Mouse (Mus musculus) heart, embryonic 16.5 days (tissue): ENCODE measurements around the gene 4931409K22Rik. TPM values are rescaled to one million over a fixed set of nuclear protein-coding genes. Genes with fewer than 3 reads are reported as not detected.

ENCODE experiments used
- ATAC-seq: fragments of 200-750 bp; cut with Nextera tagmentation; replicated peaks from 2 replicates; pipeline ENCODE4 v1.8.0; 2017; ENCODE audit warnings: moderate number of reproducible peaks; ENCODE audit not compliant: insufficient read depth, low FRiP score; ENCODE audit errors: extremely low read depth
- H3K27ac ChIP-seq: fragments of 300-500 bp; sonication (generic); 2 replicates; pipeline ENCODE4 v1.5.1; 2014; ENCODE audit warnings: mild to moderate bottlenecking, low read length, control low read depth, moderate library complexity
- H3K27me3 ChIP-seq: fragments of 300-500 bp; sonication (generic); 2 replicates; pipeline ENCODE4 v1.6.1; 2014; ENCODE audit warnings: low read length, mixed read lengths; ENCODE audit not compliant: control insufficient read depth, insufficient read depth
- H3K36me3 ChIP-seq: fragments of 300-500 bp; sonication (generic); 2 replicates; pipeline ENCODE4 v1.6.1; 2014; ENCODE audit not compliant: control insufficient read depth, insufficient read depth
- H3K4me1 ChIP-seq: fragments of 300-500 bp; sonication (generic); 2 replicates; pipeline ENCODE4 v1.6.1; 2014; ENCODE audit warnings: low read length, mixed read lengths; ENCODE audit not compliant: control insufficient read depth, insufficient read depth
- H3K4me2 ChIP-seq: fragments of 300-500 bp; sonication (generic); 2 replicates; pipeline ENCODE4 v1.6.1; 2014; ENCODE audit warnings: low read depth, mild to moderate bottlenecking, control low read depth, low read length
- H3K4me3 ChIP-seq: fragments of 300-500 bp; sonication (generic); 2 replicates; pipeline ENCODE4 v1.5.1; 2014; ENCODE audit warnings: mild to moderate bottlenecking, control low read depth, low read length
- H3K9ac ChIP-seq: fragments of 300-500 bp; sonication (generic); 2 replicates; pipeline ENCODE4 v1.6.1; 2014; ENCODE audit warnings: low read length, control low read depth
- H3K9me3 ChIP-seq: fragments of 300-500 bp; sonication (generic); replicated peaks from 2 replicates; pipeline ENCODE4 v1.6.1; 2016; ENCODE audit warnings: low read length; ENCODE audit not compliant: control insufficient read depth
- WGBS: fragments of 180-500 bp; shearing (Covaris S2); extraction: QIAGEN DNeasy Blood & Tissue Kit; methylation state at CpG from one replicate; pipeline ENCODE4 v1.1.7; 2014; 5-methylcytosine and 5-hydroxymethylcytosine counted together
- polyA plus RNA-seq: library from polyadenylated mRNA; unstranded; fragments of >200 nt; fragmentation: Nextera tagmentation; extraction: Ambion mirVana; gene quantifications from 2 replicates; pipeline ENCODE4 v1.2.1, GENCODE M21; 2015

Gene 4931409K22Rik
- polyA plus RNA-seq, 1 experiment from 2014 or later: not detected

- H3K27me3 ChIP-seq: peaks cover 76% of the 10 kb centered on the region
- H3K27ac ChIP-seq: no peak overlapping the region
- H3K4me3 ChIP-seq: peak overlapping the region; percentile 56
- no peak overlapping the region for H3K9ac ChIP-seq
- peak overlapping the region; percentile 81; the same call in 1 of the 2 replicates for H3K4me2 ChIP-seq
- H3K4me1 ChIP-seq: peaks cover 11% of the 10 kb centered on the region
- ATAC-seq: no peak
- H3K36me3 ChIP-seq: no peaks in the 10 kb centered on the region
- H3K9me3 ChIP-seq: no peaks in the 10 kb centered on the region
- WGBS: 5% methylated on average over 34 of the region's 34 CpGs
These were observed 31.0 kb downstream of the 4931409K22Rik start for GRCm38 (mm10) chr5:24525360-24526189.

DNA sequence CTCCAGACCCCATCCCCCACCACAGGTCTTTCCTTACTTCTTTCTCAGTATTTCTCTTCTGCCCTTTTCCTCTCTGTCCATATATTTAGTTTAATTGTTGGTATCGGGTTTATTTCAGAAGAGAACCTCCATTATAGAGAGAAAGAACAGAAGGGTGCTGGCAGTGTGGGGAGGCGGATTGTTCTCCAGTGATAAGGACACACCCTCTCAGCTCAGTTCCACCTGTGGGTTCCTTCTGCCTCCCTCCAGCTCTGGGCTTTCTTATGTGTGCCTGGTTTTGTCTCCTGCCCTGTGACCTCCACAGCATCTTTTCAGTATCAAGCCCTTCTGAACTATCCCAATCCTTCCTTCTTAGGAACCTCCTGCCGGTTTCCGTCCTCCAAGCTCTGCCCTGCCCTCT, 32.1 kb downstream of the 4931409K22Rik start:
- no peak for ATAC-seq
- H3K4me1 ChIP-seq: peaks cover 11% of the 10 kb centered on the region
- no peak overlapping the region for H3K4me2 ChIP-seq
- no peaks in the 10 kb centered on the region for H3K9me3 ChIP-seq
- H3K4me3 ChIP-seq: no peak overlapping the region
- H3K27me3 ChIP-seq: peaks cover 73% of the 10 kb centered on the region
- H3K36me3 ChIP-seq: no peaks in the 10 kb centered on the region
- no peak overlapping the region for H3K27ac ChIP-seq
- no peak overlapping the region for H3K9ac ChIP-seq
- 25% methylated on average over 4 of the region's 4 CpGs for WGBS

DNA sequence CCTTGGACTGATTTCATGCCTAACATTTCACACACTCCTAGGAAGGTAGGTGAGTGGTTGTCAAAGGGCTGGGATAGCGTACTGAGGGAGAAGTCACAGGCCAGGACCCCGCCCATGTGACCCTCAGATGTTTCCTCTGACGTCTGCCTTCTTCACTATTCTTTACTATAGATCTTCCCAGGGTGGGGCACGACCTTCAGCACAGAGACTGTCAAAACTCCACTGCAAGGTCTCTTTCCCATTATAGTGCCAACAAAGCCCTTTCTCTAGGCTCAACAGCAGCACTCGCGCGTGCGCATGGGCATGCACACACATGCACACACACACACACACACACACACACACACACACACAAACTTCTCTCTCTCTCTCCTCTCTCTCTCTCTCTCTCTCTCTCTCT, 32.8 kb downstream of the 4931409K22Rik start:
- H3K4me1 ChIP-seq: peaks cover 11% of the 10 kb centered on the region
- WGBS: 60% methylated on average over 8 of the region's 8 CpGs
- no peak for ATAC-seq
- H3K36me3 ChIP-seq: no peaks in the 10 kb centered on the region
- H3K4me3 ChIP-seq: no peak overlapping the region
- peaks cover 66% of the 10 kb centered on the region for H3K27me3 ChIP-seq
- H3K4me2 ChIP-seq: no peak overlapping the region
- no peak overlapping the region for H3K27ac ChIP-seq
- H3K9me3 ChIP-seq: no peaks in the 10 kb centered on the region
- no peak overlapping the region for H3K9ac ChIP-seq

GRCm38 (mm10) chr5:24521366-24521765, 35.2 kb downstream of the 4931409K22Rik start:
- Histone ChIP-seq H3K36me3 (no peaks in the 10 kb centered on the region), H3K4me3 (no peak overlapping the region), H3K4me2 (no peak overlapping the region), H3K27me3 (peaks cover 51% of the 10 kb centered on the region), H3K4me1 (peaks cover 4% of the 10 kb centered on the region), H3K9ac (no peak overlapping the region), H3K27ac (no peak overlapping the region), H3K9me3 (no peaks in the 10 kb centered on the region)
- 63% methylated on average over 8 of the region's 8 CpGs for WGBS
- ATAC-seq: no peak

DNA sequence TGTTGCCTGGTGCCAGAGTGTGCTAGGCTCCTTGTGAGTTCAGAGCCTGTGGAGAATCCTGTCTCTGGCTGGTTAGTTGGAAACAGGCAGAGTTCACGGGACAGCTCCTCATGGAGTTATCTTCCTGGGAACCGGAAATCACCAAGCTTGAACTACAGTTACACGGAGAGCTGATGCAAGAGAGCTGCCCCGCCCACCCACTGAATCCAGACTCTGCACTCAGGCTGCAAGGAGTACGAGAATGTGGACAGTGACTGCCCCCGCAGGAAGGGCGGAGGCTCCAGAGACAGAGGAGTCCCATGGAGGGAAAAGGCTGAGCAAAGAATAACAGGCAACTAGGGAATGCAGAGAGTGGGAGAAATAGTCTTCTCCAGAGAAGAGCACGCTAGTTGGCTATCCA, 44.3 kb downstream of the 4931409K22Rik start:
- ATAC-seq: peak; percentile 60; the same call in 1 of the 2 replicates
- H3K27ac ChIP-seq: no peak overlapping the region
- no peaks in the 10 kb centered on the region for H3K9me3 ChIP-seq
- H3K4me2 ChIP-seq: no peak overlapping the region
- H3K4me3 ChIP-seq: no peak overlapping the region
- H3K4me1 ChIP-seq: no peaks in the 10 kb centered on the region
- WGBS: 35% methylated on average over 8 of the region's 8 CpGs
- H3K9ac ChIP-seq: no peak overlapping the region
- no peaks in the 10 kb centered on the region for H3K36me3 ChIP-seq
- peaks cover under 1% of the 10 kb centered on the region; the same call in 1 of the 2 replicates for H3K27me3 ChIP-seq

- Histone ChIP-seq H3K9ac (no peak overlapping the region), H3K4me1 (no peaks in the 10 kb centered on the region), H3K4me3 (no peak overlapping the region), H3K4me2 (no peak overlapping the region), H3K27ac (no peak overlapping the region), H3K27me3 (no peaks in the 10 kb centered on the region), H3K36me3 (no peaks in the 10 kb centered on the region), H3K9me3 (no peaks in the 10 kb centered on the region)
- no peak for ATAC-seq
- WGBS: 46% methylated on average over 11 of the region's 11 CpGs
These were observed 46.0 kb downstream of the 4931409K22Rik start for GRCm38 (mm10) chr5:24510635-24511034.

DNA sequence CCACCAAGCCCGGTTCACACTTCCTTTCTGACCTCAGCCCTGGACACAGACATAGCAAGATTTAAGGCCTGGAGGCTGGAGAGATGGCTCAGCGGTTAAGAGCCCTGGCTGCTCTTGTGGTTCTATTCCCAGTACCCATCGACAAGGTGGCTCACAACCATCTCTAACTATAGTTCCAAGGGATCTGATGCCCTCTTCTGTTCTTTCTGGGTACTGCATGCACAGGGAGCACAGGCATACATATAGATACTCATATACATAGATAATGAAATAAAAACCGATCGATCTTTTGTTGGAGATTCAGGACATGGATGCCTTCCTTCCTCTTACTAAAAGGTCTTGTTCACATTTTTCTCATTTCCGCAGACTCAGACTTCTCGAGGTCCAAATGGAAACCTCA, 48.2 kb downstream of the 4931409K22Rik start:
- Histone ChIP-seq H3K9ac (no peak overlapping the region), H3K36me3 (no peaks in the 10 kb centered on the region), H3K4me3 (no peak overlapping the region), H3K27ac (no peak overlapping the region), H3K4me1 (peaks cover 5% of the 10 kb centered on the region; the same call in 1 of the 2 replicates), H3K4me2 (no peak overlapping the region), H3K27me3 (no peaks in the 10 kb centered on the region), H3K9me3 (no peaks in the 10 kb centered on the region)
- no peak for ATAC-seq
- WGBS: 90% methylated on average over 7 of the region's 7 CpGs

- ATAC-seq: no peak
- 39% methylated on average over 2 of the region's 2 CpGs for WGBS
- Histone ChIP-seq H3K27me3 (no peaks in the 10 kb centered on the region), H3K4me2 (no peak overlapping the region), H3K4me3 (no peak overlapping the region), H3K9ac (no peak overlapping the region), H3K4me1 (peaks cover 5% of the 10 kb centered on the region; the same call in 1 of the 2 replicates), H3K9me3 (no peaks in the 10 kb centered on the region), H3K36me3 (peaks cover 12% of the 10 kb centered on the region), H3K27ac (no peak overlapping the region)
These were observed 51.1 kb downstream of the 4931409K22Rik start for GRCm38 (mm10) chr5:24505513-24505912.

DNA sequence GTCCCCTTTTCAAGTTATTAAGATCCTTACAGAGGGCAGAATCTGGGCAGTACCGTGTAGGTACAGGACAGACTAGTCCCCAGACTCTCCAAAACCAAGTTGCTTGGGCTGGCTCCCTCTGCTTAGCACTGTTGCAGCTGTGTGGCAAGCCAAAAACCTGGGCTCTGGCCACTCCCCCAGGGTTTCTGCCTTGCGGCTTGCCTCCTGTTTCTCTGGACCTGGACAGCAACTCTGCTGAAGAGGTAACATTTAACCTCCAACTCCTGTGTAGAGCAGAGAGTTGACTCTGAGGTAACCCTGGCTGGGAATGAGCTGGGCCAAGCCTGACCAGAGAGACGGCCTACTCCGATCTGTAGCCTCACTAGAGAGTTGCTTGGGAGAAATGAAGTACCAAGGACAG, 53.8 kb downstream of the 4931409K22Rik start:
- no peak overlapping the region for H3K4me3 ChIP-seq
- H3K9ac ChIP-seq: no peak overlapping the region
- no peaks in the 10 kb centered on the region for H3K9me3 ChIP-seq
- no peak overlapping the region for H3K4me2 ChIP-seq
- H3K27me3 ChIP-seq: no peaks in the 10 kb centered on the region
- peaks cover 5% of the 10 kb centered on the region; the same call in 1 of the 2 replicates for H3K4me1 ChIP-seq
- 62% methylated on average over 4 of the region's 4 CpGs for WGBS
- no peak overlapping the region for H3K27ac ChIP-seq
- peaks cover 33% of the 10 kb centered on the region for H3K36me3 ChIP-seq
- ATAC-seq: no peak
